Mouse (Mus musculus) thymus, adult 2 months (tissue): ENCODE measurements at regions not wholly inside any gene's neighbourhood (a gene's known extent, or its start where the extent isn't known, plus 50 kb on each side); places are given as distances from the start of the nearest gene placed in this dataset.

Experiments used
- DNase-seq: peaks from one replicate; pipeline ENCODE4 v3.0.0; 2021
- H3K27ac ChIP-seq: fragments of 200-500 bp; 2 replicates; pipeline ENCODE4 v1.5.1; 2012; ENCODE audit warnings: low read length, control low read depth; ENCODE audit not compliant: control insufficient read depth, insufficient read depth
- H3K27me3 ChIP-seq: fragments of 200-500 bp; 2 replicates; pipeline ENCODE4 v1.6.1; 2012; ENCODE audit warnings: mild to moderate bottlenecking, low read length, moderate library complexity, mixed read lengths; ENCODE audit not compliant: control insufficient read depth, insufficient read depth
- H3K36me3 ChIP-seq: fragments of 200-500 bp; 2 replicates; pipeline ENCODE4 v1.6.1; 2012; ENCODE audit warnings: mild to moderate bottlenecking, low read length, moderate library complexity; ENCODE audit not compliant: control insufficient read depth, insufficient read depth
- H3K4me1 ChIP-seq: fragments of 200-500 bp; replicated peaks from 2 replicates; pipeline ENCODE4 v1.6.1; 2012; ENCODE audit warnings: low read length; ENCODE audit not compliant: control insufficient read depth, insufficient read depth
- H3K4me3 ChIP-seq: fragments of 200-500 bp; 2 replicates; pipeline ENCODE4 v1.5.1; 2012; ENCODE audit warnings: mild to moderate bottlenecking, low read length, control low read depth, moderate library complexity; ENCODE audit not compliant: control insufficient read depth, insufficient read depth
- CTCF ChIP-seq: fragments of 200-500 bp; IDR thresholded peaks from 2 replicates; pipeline ENCODE4 v1.5.1; 2012; ENCODE audit warnings: mild to moderate bottlenecking, control low read depth, low read length, moderate library complexity, borderline replicate concordance; ENCODE audit not compliant: control insufficient read depth, poor library complexity, insufficient read depth; ENCODE audit errors: extremely low read depth
- POLR2A ChIP-seq: fragments of 200-500 bp; IDR thresholded peaks from 2 replicates; pipeline ENCODE4 v1.6.1; 2012; ENCODE audit warnings: mild to moderate bottlenecking, low read length, control low read depth, moderate library complexity; ENCODE audit not compliant: control insufficient read depth, poor library complexity, insufficient read depth; ENCODE audit errors: extremely low read depth
- WGBS: fragments of 180-500 bp; shearing (Covaris S2); methylation state at CpG from one replicate; pipeline ENCODE4 v1.1.7; 2018; 5-methylcytosine and 5-hydroxymethylcytosine counted together

DNA sequence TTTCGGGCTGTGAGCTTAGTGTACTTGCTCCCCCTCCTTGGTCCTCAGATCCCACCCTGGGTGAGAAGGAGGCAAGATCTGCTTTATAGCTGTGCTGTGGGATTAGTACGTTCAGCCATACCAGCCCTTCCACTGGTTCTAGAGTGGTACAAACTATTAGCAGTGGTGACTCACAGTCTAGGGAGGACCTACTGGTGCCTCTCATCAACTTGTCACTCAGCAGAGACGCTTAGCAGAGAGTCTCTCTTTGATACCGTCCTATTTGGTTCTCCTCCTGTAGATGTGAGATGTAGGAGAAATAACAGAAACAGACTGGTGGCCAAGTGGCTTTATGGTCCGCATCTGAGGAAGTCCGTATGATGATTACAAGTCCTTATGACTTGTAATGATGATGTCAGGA is 57.7 kb upstream of the 1700024P04Rik start:
- TF ChIP-seq CTCF (no peak), POLR2A (no peak)
- H3K27me3 ChIP-seq: no peaks in the 10 kb centered on the region
- 98% methylated on average over 6 of the region's 6 CpGs for WGBS

DNA sequence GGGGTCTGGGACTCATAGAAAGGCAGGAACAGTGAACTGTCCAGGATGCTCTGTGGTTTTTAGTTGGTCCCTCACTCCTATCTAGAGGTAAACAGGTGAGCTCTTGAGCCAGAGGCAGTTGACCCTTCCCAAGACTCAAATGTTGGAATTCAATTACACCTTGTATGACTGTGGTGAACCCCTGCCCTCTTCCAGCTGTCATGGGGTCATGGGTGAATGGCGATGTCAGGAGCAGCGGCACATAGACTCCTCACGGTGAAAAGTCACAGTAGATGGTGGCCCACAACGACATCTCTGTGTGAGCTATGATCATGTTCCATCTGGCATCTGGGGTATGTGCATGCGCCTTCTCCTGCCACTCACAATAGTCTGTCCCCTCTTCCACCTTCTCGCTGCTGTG is 56.9 kb upstream of the 1700024P04Rik start:
- no peak overlapping the region for H3K4me3 ChIP-seq
- no peak overlapping the region for H3K27ac ChIP-seq
- 0 out of 2 replicates have a peak, but pooled peaks cover 7% of the 10 kb centered on the region for H3K4me1 ChIP-seq
- H3K27me3 ChIP-seq: no peaks in the 10 kb centered on the region
- 97% methylated on average over 6 of the region's 6 CpGs for WGBS
- H3K36me3 ChIP-seq: no peaks in the 10 kb centered on the region
- no peak for DNase-seq
- no peak for TF ChIP-seq CTCF
- no peak for TF ChIP-seq POLR2A

More for the DNA sequence above, 57.7 kb upstream of the 1700024P04Rik start:
- 0 out of 2 replicates have a peak, but pooled peaks cover 7% of the 10 kb centered on the region for H3K4me1 ChIP-seq
- no peak overlapping the region for H3K4me3 ChIP-seq
- DNase-seq: no peak
- no peak overlapping the region for H3K27ac ChIP-seq
- no peaks in the 10 kb centered on the region for H3K36me3 ChIP-seq

DNA sequence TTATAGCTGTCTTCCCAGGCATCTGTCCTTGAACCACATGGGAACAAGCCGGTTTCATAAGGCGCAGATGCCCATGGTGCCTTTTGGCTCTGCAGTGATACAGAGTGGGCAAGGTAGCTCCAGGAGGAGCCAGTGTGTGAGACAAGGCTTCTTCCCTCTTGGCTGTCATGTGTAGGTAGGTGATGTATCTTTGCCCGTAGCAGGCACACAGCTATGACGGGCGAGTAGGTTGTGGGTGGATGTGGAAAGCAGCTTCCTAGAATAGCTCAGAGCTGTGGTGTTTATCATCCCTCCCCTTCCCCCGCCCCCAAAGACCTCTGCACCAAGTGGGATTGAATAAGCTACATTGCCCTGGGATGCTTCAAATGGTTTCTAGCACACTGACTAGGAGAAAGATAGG is 56.5 kb upstream of the 1700024P04Rik start:
- Histone ChIP-seq H3K36me3 (no peaks in the 10 kb centered on the region), H3K27me3 (no peaks in the 10 kb centered on the region), H3K27ac (no peak overlapping the region), H3K4me1 (0 out of 2 replicates have a peak, but pooled peaks cover 7% of the 10 kb centered on the region), H3K4me3 (no peak overlapping the region)
- 95% methylated on average over 6 of the region's 6 CpGs for WGBS
- no peak for DNase-seq
- no peak for TF ChIP-seq CTCF
- no peak for TF ChIP-seq POLR2A

DNA sequence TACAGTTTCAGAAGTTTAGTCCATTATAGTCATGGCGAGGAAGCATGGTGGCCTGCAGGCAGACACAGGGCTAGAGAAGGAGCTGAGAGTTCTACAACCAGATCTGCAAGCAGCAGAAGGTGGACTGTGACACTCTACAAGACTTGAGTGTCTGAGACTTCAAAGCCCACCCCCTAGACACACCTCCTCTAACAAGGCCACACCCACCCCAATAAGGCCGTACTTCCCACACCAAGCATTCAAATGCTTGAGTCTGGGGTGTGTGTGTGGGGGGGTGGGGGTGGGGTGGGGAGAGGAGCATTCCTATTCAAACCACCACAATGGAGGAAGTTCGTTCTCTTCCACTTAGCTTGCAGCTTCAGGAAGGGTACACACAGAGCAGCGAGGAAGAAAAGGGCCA is 55.8 kb upstream of the 1700024P04Rik start:
- TF ChIP-seq POLR2A: no peak
- Histone ChIP-seq H3K27ac (no peak overlapping the region), H3K27me3 (no peaks in the 10 kb centered on the region), H3K4me1 (0 out of 2 replicates have a peak, but pooled peaks cover 7% of the 10 kb centered on the region), H3K4me3 (no peak overlapping the region), H3K36me3 (no peaks in the 10 kb centered on the region)
- 80% methylated on average over 4 of the region's 4 CpGs for WGBS
- DNase-seq: no peak

DNA sequence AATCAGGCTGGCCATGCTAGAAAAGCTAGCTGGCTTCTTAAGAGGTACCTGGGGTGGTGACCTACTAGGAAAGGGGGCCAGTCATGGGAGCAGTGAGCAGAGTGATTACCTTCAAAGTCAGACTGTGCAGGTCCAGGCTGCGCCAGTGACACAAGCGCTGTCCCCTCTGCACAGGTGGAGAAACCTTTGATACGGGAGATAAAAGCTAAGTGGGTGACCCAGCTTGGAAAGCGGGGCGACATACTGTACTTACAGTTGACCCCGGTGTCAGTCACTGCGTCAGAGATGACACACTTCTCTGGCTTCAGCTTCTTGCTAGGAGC is 54.7 kb upstream of the 1700024P04Rik start:
- no peaks in the 10 kb centered on the region for H3K36me3 ChIP-seq
- no peak for TF ChIP-seq POLR2A
- TF ChIP-seq CTCF: no peak
- 0 out of 2 replicates have a peak, but pooled peaks cover 7% of the 10 kb centered on the region for H3K4me1 ChIP-seq
- 89% methylated on average over 7 of the region's 7 CpGs for WGBS
- no peak overlapping the region for H3K4me3 ChIP-seq
- no peak overlapping the region for H3K27ac ChIP-seq
- no peak for DNase-seq
- H3K27me3 ChIP-seq: no peaks in the 10 kb centered on the region

DNA sequence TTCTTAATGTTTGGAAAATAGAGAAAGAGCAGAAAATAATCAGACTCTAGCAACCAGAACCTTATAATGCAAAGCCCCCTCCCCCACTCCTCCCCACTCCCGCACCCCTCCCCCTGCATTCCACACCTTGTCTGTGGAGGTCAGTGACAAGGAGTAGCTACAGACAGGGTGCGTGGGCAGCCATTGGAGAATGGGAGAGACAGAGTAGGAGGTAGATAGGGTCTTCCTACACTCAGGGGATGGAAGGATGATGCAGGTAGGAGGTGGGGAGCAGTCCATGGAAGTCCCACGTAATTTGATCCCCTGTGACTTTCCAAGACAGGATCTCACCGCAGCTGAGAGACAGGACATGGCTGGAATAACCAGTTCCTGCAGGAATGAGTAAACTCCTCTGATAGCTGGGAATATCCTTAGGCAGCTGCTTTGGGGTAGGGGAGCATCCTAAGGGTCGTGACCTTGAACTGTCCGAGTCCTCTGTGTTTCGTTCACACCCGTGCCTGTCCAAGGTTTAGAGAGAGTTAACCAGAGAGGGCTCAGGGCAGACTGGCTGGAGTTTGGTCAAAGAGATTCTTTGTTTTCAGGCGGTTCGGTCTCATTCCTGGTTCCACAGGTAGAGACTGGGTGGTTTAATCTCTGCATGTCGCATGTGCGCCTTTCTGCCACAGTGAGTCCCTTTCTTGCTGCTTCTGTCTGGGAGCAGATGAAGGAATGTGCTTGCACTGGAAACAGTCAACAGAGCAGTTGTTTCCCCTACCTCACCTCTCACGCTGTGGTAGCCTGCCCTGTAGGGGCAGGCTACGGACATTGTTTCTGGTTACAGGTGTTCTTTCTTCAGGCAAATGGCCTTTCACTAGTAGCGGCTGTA is 54.1 kb upstream of the 1700024P04Rik start:
- no peak for DNase-seq
- Histone ChIP-seq H3K4me1 (0 out of 2 replicates have a peak, but pooled peaks cover 7% of the 10 kb centered on the region), H3K36me3 (no peaks in the 10 kb centered on the region), H3K4me3 (no peak overlapping the region), H3K27ac (no peak overlapping the region), H3K27me3 (no peaks in the 10 kb centered on the region)
- TF ChIP-seq POLR2A: no peak
- TF ChIP-seq CTCF: no peak
- WGBS: 91% methylated on average over 15 of the region's 15 CpGs

DNA sequence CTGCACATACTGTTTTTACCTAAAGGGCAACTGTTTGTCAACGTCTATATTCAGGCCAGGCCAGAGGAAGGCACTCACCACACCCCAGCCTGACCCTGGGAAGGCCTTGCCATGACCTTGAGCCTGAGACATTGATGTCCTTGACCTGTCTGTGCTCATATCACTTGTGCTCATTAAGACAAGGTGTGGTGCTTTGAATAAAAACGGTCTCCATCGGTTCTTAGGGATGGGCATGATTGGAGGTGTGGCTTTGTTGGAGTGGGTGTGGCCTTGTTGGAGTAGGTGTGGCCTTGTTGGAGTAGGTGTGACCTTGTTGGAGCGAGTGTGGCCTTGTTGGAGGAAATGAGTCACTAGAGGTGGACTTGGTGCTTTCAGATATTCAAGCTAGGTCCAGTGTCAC is 52.8 kb upstream of the 1700024P04Rik start:
- Histone ChIP-seq H3K4me3 (no peak overlapping the region), H3K36me3 (no peaks in the 10 kb centered on the region), H3K4me1 (0 out of 2 replicates have a peak, but pooled peaks cover 7% of the 10 kb centered on the region), H3K27me3 (no peaks in the 10 kb centered on the region), H3K27ac (no peak overlapping the region)
- 94% methylated on average over 4 of the region's 4 CpGs for WGBS
- DNase-seq: no peak
- TF ChIP-seq CTCF (no peak), POLR2A (no peak)
